Mouse (Mus musculus) liver, postnatal 0 days (tissue): ENCODE data around the gene Pgls.

Experiments
- CTCF ChIP-seq: sonication (generic); IDR thresholded peaks from 2 replicates; pipeline ENCODE4 v1.5.1; 2016; ENCODE audit warnings: antibody characterized with exemption, low read depth
- EP300 ChIP-seq: IDR thresholded peaks from 2 replicates; pipeline ENCODE4 v1.6.1; 2016; ENCODE audit warnings: antibody characterized with exemption, low read depth, mild to moderate bottlenecking

- no peak for TF ChIP-seq CTCF
- no peak for TF ChIP-seq EP300
These were observed 17.6 kb upstream of the Pgls start for GRCm38 (mm10) chr8:71574426-71574825.
